Mouse (Mus musculus) forebrain, embryonic 15.5 days (tissue): ENCODE measurements around the gene Map2k1. TPM values are rescaled to one million over a fixed set of nuclear protein-coding genes. Genes with fewer than 3 reads are reported as not detected.
"Not testable (repeated sequence)": the region's sequence is repeated elsewhere in the genome, so short reads cannot be mapped to it uniquely, and the experiment has no call there.

Experiments used
- ATAC-seq: fragments of 200-750 bp; cut with Nextera tagmentation; replicated peaks from 2 replicates; pipeline ENCODE4 v1.8.0; 2017; ENCODE audit warnings: mild to moderate bottlenecking, moderate TSS enrichment, moderate library complexity
- H3K27ac ChIP-seq: fragments of 300-500 bp; sonication (generic); replicated peaks from 2 replicates; pipeline ENCODE4 v1.5.1; 2015; ENCODE audit warnings: mild to moderate bottlenecking, inconsistent platforms
- H3K27me3 ChIP-seq: fragments of 300-500 bp; sonication (generic); 2 replicates; pipeline ENCODE4 v1.6.1; 2015; ENCODE audit warnings: inconsistent platforms
- H3K36me3 ChIP-seq: fragments of 300-500 bp; sonication (generic); 2 replicates; pipeline ENCODE4 v1.6.1; 2015; ENCODE audit warnings: mild to moderate bottlenecking, inconsistent platforms
- H3K4me1 ChIP-seq: fragments of 300-500 bp; sonication (generic); 2 replicates; pipeline ENCODE4 v1.6.1; 2015; ENCODE audit warnings: inconsistent platforms
- H3K4me2 ChIP-seq: fragments of 300-500 bp; sonication (generic); replicated peaks from 2 replicates; pipeline ENCODE4 v1.6.1; 2015; ENCODE audit warnings: mild to moderate bottlenecking, inconsistent platforms
- H3K4me3 ChIP-seq: fragments of 300-500 bp; sonication (generic); 2 replicates; pipeline ENCODE4 v1.5.1; 2015; ENCODE audit warnings: mild to moderate bottlenecking, inconsistent platforms
- H3K9ac ChIP-seq: fragments of 300-500 bp; sonication (generic); replicated peaks from 2 replicates; pipeline ENCODE4 v1.6.1; 2015; ENCODE audit warnings: mild to moderate bottlenecking, inconsistent platforms
- H3K9me3 ChIP-seq: fragments of 300-500 bp; sonication (generic); 2 replicates; pipeline ENCODE4 v1.6.1; 2016; ENCODE audit warnings: inconsistent platforms
- WGBS: fragments of 180-500 bp; shearing (Covaris S2); methylation state at CpG from one replicate; pipeline ENCODE4 v1.1.7; 2015; ENCODE audit warnings: mixed read lengths; 5-methylcytosine and 5-hydroxymethylcytosine counted together
- polyA plus RNA-seq: library from polyadenylated mRNA; unstranded; fragments of >200 nt; fragmentation: Nextera tagmentation; extraction: Ambion mirVana; gene quantifications from 2 replicates; pipeline ENCODE4 v1.2.1, GENCODE M21; 2015

The Map2k1 gene
- polyA plus RNA-seq, 1 experiment from 2014 or later: 46.0 TPM

GRCm38 (mm10) chr9:64271249-64271648, 17.8 kb upstream of the Map2k1 start:
- Histone ChIP-seq H3K4me3 (no peak overlapping the region), H3K27me3 (no peaks in the 10 kb centered on the region), H3K36me3 (no peaks in the 10 kb centered on the region), H3K4me2 (no peak overlapping the region), H3K9ac (no peak overlapping the region), H3K9me3 (no peaks in the 10 kb centered on the region), H3K27ac (no peak overlapping the region), H3K4me1 (no peaks in the 10 kb centered on the region)
- no peak for ATAC-seq
- 77% methylated on average over 3 of the region's 3 CpGs for WGBS

GRCm38 (mm10) chr9:64268836-64269235, 15.4 kb upstream of the Map2k1 start:
- H3K4me1 ChIP-seq, H3K27ac ChIP-seq, H3K36me3 ChIP-seq, ATAC-seq, H3K9me3 ChIP-seq, H3K27me3 ChIP-seq, H3K9ac ChIP-seq, H3K4me3 ChIP-seq, H3K4me2 ChIP-seq: not testable (repeated sequence)
- WGBS: 96% methylated on average over 8 of the region's 8 CpGs

- no peaks in the 10 kb centered on the region for H3K9me3 ChIP-seq
- no peaks in the 10 kb centered on the region for H3K27me3 ChIP-seq
- H3K27ac ChIP-seq: no peak overlapping the region
- no peak overlapping the region for H3K4me3 ChIP-seq
- H3K36me3 ChIP-seq: no peaks in the 10 kb centered on the region
- 93% methylated on average over 10 of the region's 10 CpGs for WGBS
- no peak overlapping the region for H3K9ac ChIP-seq
- ATAC-seq: no peak
- H3K4me1 ChIP-seq: no peaks in the 10 kb centered on the region
- no peak overlapping the region for H3K4me2 ChIP-seq
Measured at GRCm38 (mm10) chr9:64268196-64268595, 14.8 kb upstream of the Map2k1 start.

GRCm38 (mm10) chr9:64267231-64267630, 13.8 kb upstream of the Map2k1 start:
- WGBS: 83% methylated on average over 1 of the region's 1 CpGs
- Histone ChIP-seq H3K4me3 (no peak overlapping the region), H3K27me3 (no peaks in the 10 kb centered on the region), H3K9me3 (no peaks in the 10 kb centered on the region), H3K4me1 (no peaks in the 10 kb centered on the region), H3K27ac (no peak overlapping the region), H3K9ac (no peak overlapping the region), H3K36me3 (no peaks in the 10 kb centered on the region), H3K4me2 (no peak overlapping the region)
- ATAC-seq: no peak

GRCm38 (mm10) chr9:64264813-64265212, 11.4 kb upstream of the Map2k1 start:
- Histone ChIP-seq H3K9me3 (no peaks in the 10 kb centered on the region), H3K4me1 (no peaks in the 10 kb centered on the region), H3K27me3 (no peaks in the 10 kb centered on the region), H3K9ac (no peak overlapping the region), H3K4me2 (no peak overlapping the region), H3K27ac (no peak overlapping the region), H3K4me3 (no peak overlapping the region), H3K36me3 (no peaks in the 10 kb centered on the region)
- WGBS: 66% methylated on average over 1 of the region's 1 CpGs
- ATAC-seq: no peak

- Histone ChIP-seq H3K27ac (no peak overlapping the region), H3K27me3 (no peaks in the 10 kb centered on the region), H3K4me2 (no peak overlapping the region), H3K4me1 (no peaks in the 10 kb centered on the region), H3K36me3 (no peaks in the 10 kb centered on the region), H3K4me3 (no peak overlapping the region), H3K9ac (no peak overlapping the region), H3K9me3 (no peaks in the 10 kb centered on the region)
- no peak for ATAC-seq
- 91% methylated on average over 4 of the region's 4 CpGs for WGBS
Measured at GRCm38 (mm10) chr9:64261023-64261422, 7.6 kb upstream of the Map2k1 start.

GRCm38 (mm10) chr9:64259906-64260305, 6.5 kb upstream of the Map2k1 start:
- ATAC-seq: no peak
- Histone ChIP-seq H3K9me3 (no peaks in the 10 kb centered on the region), H3K4me2 (no peak overlapping the region), H3K4me3 (no peak overlapping the region), H3K36me3 (no peaks in the 10 kb centered on the region), H3K9ac (no peak overlapping the region), H3K4me1 (no peaks in the 10 kb centered on the region), H3K27me3 (no peaks in the 10 kb centered on the region), H3K27ac (no peak overlapping the region)
- 86% methylated on average over 5 of the region's 5 CpGs for WGBS

GRCm38 (mm10) chr9:64256204-64256603, 2.8 kb upstream of the Map2k1 start:
- H3K27me3 ChIP-seq: no peaks in the 10 kb centered on the region
- H3K4me1 ChIP-seq: peaks cover 15% of the 10 kb centered on the region
- no peaks in the 10 kb centered on the region for H3K36me3 ChIP-seq
- H3K4me2 ChIP-seq: no peak overlapping the region
- H3K9me3 ChIP-seq: no peaks in the 10 kb centered on the region
- no peak overlapping the region for H3K4me3 ChIP-seq
- no peak overlapping the region for H3K9ac ChIP-seq
- no peak for ATAC-seq
- 87% methylated on average over 3 of the region's 3 CpGs for WGBS
- H3K27ac ChIP-seq: no peak overlapping the region

GRCm38 (mm10) chr9:64255422-64255821, 2.0 kb upstream of the Map2k1 start:
- Histone ChIP-seq H3K36me3 (no peaks in the 10 kb centered on the region), H3K9me3 (no peaks in the 10 kb centered on the region), H3K4me3 (no peak overlapping the region), H3K9ac (no peak overlapping the region), H3K27me3 (no peaks in the 10 kb centered on the region), H3K4me1 (peaks cover 15% of the 10 kb centered on the region), H3K27ac (no peak overlapping the region), H3K4me2 (no peak overlapping the region)
- WGBS: 77% methylated on average over 3 of the region's 3 CpGs
- ATAC-seq: no peak

GRCm38 (mm10) chr9:64252591-64253020, 825 bp downstream of the Map2k1 start:
- Histone ChIP-seq H3K27ac (peak overlapping the region; percentile 90), H3K4me3 (peak overlapping the region; percentile 84), H3K9ac (peak overlapping the region; percentile 76), H3K36me3 (no peaks in the 10 kb centered on the region), H3K4me1 (peaks cover 15% of the 10 kb centered on the region), H3K27me3 (no peaks in the 10 kb centered on the region), H3K4me2 (peak overlapping the region; percentile 85), H3K9me3 (no peaks in the 10 kb centered on the region)
- ATAC-seq: no peak
- WGBS: under 1% methylated on average over 16 of the region's 16 CpGs

GRCm38 (mm10) chr9:64250111-64250730, 3.2 kb downstream of the Map2k1 start:
- H3K27me3 ChIP-seq: no peaks in the 10 kb centered on the region
- H3K9me3 ChIP-seq: no peaks in the 10 kb centered on the region
- no peak for ATAC-seq
- peaks cover 15% of the 10 kb centered on the region for H3K4me1 ChIP-seq
- no peaks in the 10 kb centered on the region for H3K36me3 ChIP-seq
- H3K9ac ChIP-seq: no peak overlapping the region
- H3K27ac ChIP-seq: no peak overlapping the region
- H3K4me3 ChIP-seq: no peak overlapping the region
- no peak overlapping the region for H3K4me2 ChIP-seq

- H3K9me3 ChIP-seq: no peaks in the 10 kb centered on the region
- H3K27me3 ChIP-seq: no peaks in the 10 kb centered on the region
- H3K4me2 ChIP-seq: no peak overlapping the region
- no peak overlapping the region for H3K27ac ChIP-seq
- ATAC-seq: no peak
- H3K4me3 ChIP-seq: no peak overlapping the region
- WGBS: 91% methylated on average over 1 of the region's 1 CpGs
- peaks cover 15% of the 10 kb centered on the region for H3K4me1 ChIP-seq
- no peaks in the 10 kb centered on the region for H3K36me3 ChIP-seq
- H3K9ac ChIP-seq: no peak overlapping the region
Measured at GRCm38 (mm10) chr9:64249371-64249770, 4.1 kb downstream of the Map2k1 start.

- Histone ChIP-seq H3K9me3 (no peaks in the 10 kb centered on the region), H3K27me3 (no peaks in the 10 kb centered on the region), H3K27ac (no peak overlapping the region), H3K4me2 (no peak overlapping the region), H3K9ac (no peak overlapping the region), H3K4me3 (no peak overlapping the region), H3K36me3 (no peaks in the 10 kb centered on the region), H3K4me1 (0 out of 2 replicates have a peak, but pooled peaks cover 3% of the 10 kb centered on the region)
- ATAC-seq: no peak
- 85% methylated on average over 6 of the region's 6 CpGs for WGBS
Measured at GRCm38 (mm10) chr9:64242381-64242831, 11.0 kb downstream of the Map2k1 start.
